Mouse (Mus musculus): ENCODE data around the gene Whrn. TPM values are rescaled to one million over a fixed set of nuclear protein-coding genes. Genes with fewer than 3 reads are reported as not detected.

Whrn gene
- polyA plus RNA-seq, 1 experiment from 2014 or later = 1.2 TPM

DNA sequence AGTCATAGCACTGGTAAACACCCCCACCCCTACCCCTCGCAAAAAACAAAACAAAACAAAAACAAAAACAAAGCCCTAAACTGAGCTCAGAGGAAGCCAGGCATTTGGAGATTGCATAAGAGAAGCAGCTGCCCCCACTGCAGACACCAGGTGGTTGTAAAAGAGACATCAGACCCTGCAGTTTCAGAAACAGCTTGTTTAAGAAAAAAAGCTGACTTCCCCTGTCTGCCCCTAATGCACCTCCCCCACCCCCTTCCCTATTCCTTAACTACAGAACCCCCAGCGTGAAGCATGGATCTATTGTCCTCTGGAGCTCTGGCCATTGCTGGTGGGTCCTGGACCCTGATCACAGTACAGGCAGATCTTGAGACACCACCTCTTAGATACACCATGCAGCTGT, 21.4 kb downstream of the Whrn start:
- TF ChIP-seq EP300 (optimal IDR thresholded peaks at IDR 0.05) (no peak), CTCF (IDR thresholded peaks at IDR 0.05; ENCODE audit: low read depth) (no peak)
- Histone ChIP-seq H3K4me3 (ENCODE audit: low read depth, low read length) (no peak overlapping the region), H3K27me3 (ENCODE audit: control insufficient read depth, insufficient read depth, low read length) (no peaks in the 10 kb centered on the region), H3K4me2 (replicated peaks; ENCODE audit: low read depth) (no peak overlapping the region), H3K4me1 (replicated peaks; ENCODE audit: control insufficient read depth, insufficient read depth) (no peaks in the 10 kb centered on the region), H3K36me3 (ENCODE audit: control insufficient read depth, insufficient read depth, low read length) (no peaks in the 10 kb centered on the region), H3K27ac (replicated peaks) (no peak overlapping the region), H3K9me3 (ENCODE audit: control insufficient read depth, low read length) (no peaks in the 10 kb centered on the region), H3K9ac (ENCODE audit: low read length) (no peak overlapping the region)
- DNase-seq (ENCODE audit: low spot score) (no peak), ATAC-seq (ENCODE audit: low FRiP score, low TSS enrichment) (no peak)
- WGBS = 48% methylated on average over 2 of the region's 2 CpGs

DNA sequence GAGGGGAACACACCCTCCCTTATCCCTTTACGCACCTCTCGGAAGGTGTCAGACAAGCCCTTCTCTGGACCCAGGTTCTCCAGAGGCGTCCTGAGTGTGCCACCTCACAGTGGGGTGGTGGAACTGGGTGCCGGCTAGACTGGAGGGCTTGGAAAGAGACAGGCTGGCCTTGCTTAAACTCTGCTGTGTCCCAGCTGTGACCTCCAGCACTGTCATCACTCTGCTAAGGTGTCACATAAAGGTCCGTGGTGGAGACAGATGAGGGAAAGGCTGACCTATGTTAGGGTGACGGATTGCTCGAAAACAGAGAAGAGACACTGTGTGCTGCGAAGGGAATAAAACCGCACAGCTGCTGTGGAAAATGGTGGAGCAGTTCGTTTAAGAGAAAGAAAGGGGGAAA, 28.5 kb downstream of the Whrn start:
- TF ChIP-seq CTCF (IDR thresholded peaks at IDR 0.05; ENCODE audit: low read depth) (no peak), EP300 (optimal IDR thresholded peaks at IDR 0.05) (no peak)
- H3K4me1 ChIP-seq (replicated peaks; ENCODE audit: control insufficient read depth, insufficient read depth) = no peaks in the 10 kb centered on the region
- no peak overlapping the region for H3K9ac ChIP-seq (ENCODE audit: low read length)
- no peak overlapping the region for H3K4me2 ChIP-seq (replicated peaks; ENCODE audit: low read depth)
- H3K27ac ChIP-seq (replicated peaks) = no peak overlapping the region
- WGBS = 47% methylated on average over 9 of the region's 10 CpGs
- no peak overlapping the region for H3K4me3 ChIP-seq (ENCODE audit: low read depth, low read length)
- DNase-seq (ENCODE audit: low spot score) (no peak), ATAC-seq (ENCODE audit: low FRiP score, low TSS enrichment) (no peak)
- H3K9me3 ChIP-seq (ENCODE audit: control insufficient read depth, low read length) = no peaks in the 10 kb centered on the region
- no peaks in the 10 kb centered on the region for H3K36me3 ChIP-seq (ENCODE audit: control insufficient read depth, insufficient read depth, low read length)
- H3K27me3 ChIP-seq (ENCODE audit: control insufficient read depth, insufficient read depth, low read length) = no peaks in the 10 kb centered on the region

DNA sequence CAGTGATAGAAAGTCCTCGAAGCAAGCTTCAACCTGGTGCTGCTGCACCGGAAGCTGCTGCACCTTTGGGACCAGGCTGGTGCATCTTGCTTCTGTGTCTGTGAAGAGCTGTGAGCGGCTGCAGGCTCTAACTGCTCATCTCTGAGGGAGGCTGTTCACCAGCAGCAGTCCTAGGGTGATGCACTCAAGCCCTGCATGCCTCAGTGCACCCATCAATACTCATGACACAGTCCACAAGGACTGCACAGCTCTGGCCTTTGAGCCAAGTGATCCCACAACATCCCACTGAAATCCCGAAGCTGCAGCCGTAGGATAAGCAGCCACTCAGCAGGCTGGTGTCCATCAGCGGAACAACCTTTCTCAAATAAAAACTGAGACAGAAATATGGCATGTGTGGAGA, 29.6 kb downstream of the Whrn start:
- Histone ChIP-seq H3K36me3 (ENCODE audit: control insufficient read depth, insufficient read depth, low read length) (no peaks in the 10 kb centered on the region), H3K4me1 (replicated peaks; ENCODE audit: control insufficient read depth, insufficient read depth) (no peaks in the 10 kb centered on the region), H3K4me3 (ENCODE audit: low read depth, low read length) (no peak overlapping the region), H3K9ac (ENCODE audit: low read length) (no peak overlapping the region), H3K4me2 (replicated peaks; ENCODE audit: low read depth) (no peak overlapping the region), H3K27ac (replicated peaks) (no peak overlapping the region), H3K27me3 (ENCODE audit: control insufficient read depth, insufficient read depth, low read length) (no peaks in the 10 kb centered on the region), H3K9me3 (ENCODE audit: control insufficient read depth, low read length) (no peaks in the 10 kb centered on the region)
- WGBS = 89% methylated on average over 6 of the region's 6 CpGs
- TF ChIP-seq CTCF (IDR thresholded peaks at IDR 0.05; ENCODE audit: low read depth) (no peak), EP300 (optimal IDR thresholded peaks at IDR 0.05) (no peak)
- DNase-seq (ENCODE audit: low spot score) (no peak), ATAC-seq (ENCODE audit: low FRiP score, low TSS enrichment) (no peak)

DNA sequence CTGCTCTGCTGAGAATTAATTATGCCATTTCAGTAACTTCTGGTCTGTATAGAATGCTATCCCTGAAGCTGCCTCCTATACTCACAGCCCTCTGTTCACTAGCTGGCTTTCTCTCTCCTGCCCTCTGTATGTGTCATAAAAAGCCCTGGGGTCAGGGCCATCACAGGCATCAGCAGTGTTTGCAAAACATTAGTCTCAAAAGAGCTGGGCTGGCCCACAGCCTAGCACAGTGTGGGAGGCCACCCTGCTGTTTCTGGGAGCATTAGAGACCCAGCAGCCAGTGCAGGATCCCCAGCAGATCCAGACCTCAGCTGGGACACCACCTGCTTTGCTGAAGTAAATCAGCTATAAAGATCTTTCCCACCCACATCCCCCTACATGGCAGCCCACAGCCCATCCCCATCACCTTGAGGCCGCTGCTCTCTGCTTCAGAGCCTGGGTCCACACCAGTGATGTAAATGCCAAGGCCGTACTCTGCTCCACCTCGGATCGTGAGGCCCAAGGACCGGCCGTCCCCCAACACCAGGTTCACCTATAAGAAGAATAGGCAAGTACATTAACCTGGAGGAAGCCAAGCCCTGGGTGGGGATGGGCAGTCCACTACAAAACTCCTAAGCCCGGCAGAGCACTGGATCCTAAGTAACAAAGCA, 34.8 kb downstream of the Whrn start:
- Histone ChIP-seq H3K4me3 (ENCODE audit: low read depth, low read length) (no peak overlapping the region), H3K9ac (ENCODE audit: low read length) (no peak overlapping the region), H3K4me2 (replicated peaks; ENCODE audit: low read depth) (no peak overlapping the region), H3K27me3 (ENCODE audit: control insufficient read depth, insufficient read depth, low read length) (no peaks in the 10 kb centered on the region), H3K9me3 (ENCODE audit: control insufficient read depth, low read length) (no peaks in the 10 kb centered on the region), H3K27ac (replicated peaks) (no peak overlapping the region), H3K4me1 (replicated peaks; ENCODE audit: control insufficient read depth, insufficient read depth) (no peaks in the 10 kb centered on the region; the same call in 1 of the 2 replicates), H3K36me3 (ENCODE audit: control insufficient read depth, insufficient read depth, low read length) (no peaks in the 10 kb centered on the region)
- 74% methylated on average over 7 of the region's 7 CpGs for WGBS
- TF ChIP-seq EP300 (optimal IDR thresholded peaks at IDR 0.05) (no peak), CTCF (IDR thresholded peaks at IDR 0.05; ENCODE audit: low read depth) (no peak)
- DNase-seq (ENCODE audit: low spot score) = no peak
- no peak; the same call in 1 of the 2 replicates for ATAC-seq (ENCODE audit: low FRiP score, low TSS enrichment)

DNA sequence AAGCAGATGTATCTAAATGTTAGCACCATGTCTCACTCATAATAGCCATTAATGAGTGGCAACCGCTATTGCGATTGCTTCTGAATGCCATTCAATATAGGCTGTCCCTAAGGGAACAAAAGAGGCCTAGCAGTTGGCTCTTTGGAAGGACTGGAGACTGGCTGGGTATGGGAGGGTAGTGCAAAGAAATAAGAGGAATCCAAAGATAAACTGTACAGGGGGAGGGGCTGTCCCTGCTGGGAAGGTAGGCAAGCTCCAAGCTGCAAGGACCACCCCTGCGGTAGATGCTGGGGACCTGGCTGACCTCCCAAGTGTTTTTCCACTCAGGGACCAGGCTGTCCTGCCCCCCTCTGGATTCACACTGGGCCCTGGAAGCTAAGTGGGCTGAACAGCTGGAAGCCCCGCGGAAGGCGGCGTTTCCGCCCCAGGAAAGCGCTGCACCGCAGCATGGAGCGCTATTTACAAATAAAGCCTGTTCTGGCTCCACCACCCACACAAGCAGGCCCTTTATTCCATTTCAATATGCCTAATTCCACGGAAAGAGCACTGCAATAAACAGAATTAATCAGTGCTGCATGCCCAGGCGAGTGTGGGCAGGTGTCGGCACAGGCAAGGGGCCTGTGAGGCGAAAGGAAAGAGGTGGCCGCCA, 36.5 kb downstream of the Whrn start:
- H3K36me3 ChIP-seq (ENCODE audit: control insufficient read depth, insufficient read depth, low read length) = no peaks in the 10 kb centered on the region
- H3K4me1 ChIP-seq (replicated peaks; ENCODE audit: control insufficient read depth, insufficient read depth) = no peaks in the 10 kb centered on the region; the same call in 1 of the 2 replicates
- TF ChIP-seq EP300 (optimal IDR thresholded peaks at IDR 0.05) = no peak
- no peak for TF ChIP-seq CTCF (IDR thresholded peaks at IDR 0.05; ENCODE audit: low read depth)
- H3K9me3 ChIP-seq (ENCODE audit: control insufficient read depth, low read length) = no peaks in the 10 kb centered on the region
- H3K4me2 ChIP-seq (replicated peaks; ENCODE audit: low read depth) = no peak overlapping the region
- no peaks in the 10 kb centered on the region for H3K27me3 ChIP-seq (ENCODE audit: control insufficient read depth, insufficient read depth, low read length)
- 37% methylated on average over 16 of the region's 16 CpGs for WGBS
- no peak overlapping the region; the same call in 1 of the 2 replicates for H3K27ac ChIP-seq (replicated peaks)
- DNase-seq (ENCODE audit: low spot score) = no peak
- ATAC-seq (ENCODE audit: low FRiP score, low TSS enrichment) = no peak
- no peak overlapping the region for H3K9ac ChIP-seq (ENCODE audit: low read length)
- H3K4me3 ChIP-seq (ENCODE audit: low read depth, low read length) = no peak overlapping the region

DNA sequence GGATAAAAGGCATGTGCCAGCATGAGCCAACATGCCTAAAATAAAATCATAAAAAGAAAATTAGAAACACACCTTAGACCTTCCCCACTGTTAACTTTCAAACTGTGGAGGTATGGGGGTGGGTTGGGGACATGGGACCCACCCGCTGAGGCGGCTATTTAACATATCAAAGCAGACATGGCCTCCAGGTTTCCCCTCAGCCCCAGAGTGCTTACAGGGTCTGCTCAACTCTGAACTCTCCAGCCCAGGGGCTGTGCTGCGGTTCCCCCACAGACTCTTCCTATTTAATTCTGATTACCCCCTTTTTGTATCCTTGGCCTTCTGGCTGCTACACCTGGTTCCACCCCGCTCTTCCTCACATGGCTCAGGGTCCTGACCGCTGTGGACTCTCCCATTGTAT, 39.2 kb downstream of the Whrn start:
- Histone ChIP-seq H3K36me3 (ENCODE audit: control insufficient read depth, insufficient read depth, low read length) (no peaks in the 10 kb centered on the region), H3K27me3 (ENCODE audit: control insufficient read depth, insufficient read depth, low read length) (no peaks in the 10 kb centered on the region), H3K4me2 (replicated peaks; ENCODE audit: low read depth) (no peak overlapping the region), H3K27ac (replicated peaks) (no peak overlapping the region), H3K9ac (ENCODE audit: low read length) (no peak overlapping the region), H3K4me1 (replicated peaks; ENCODE audit: control insufficient read depth, insufficient read depth) (no peaks in the 10 kb centered on the region; the same call in 1 of the 2 replicates), H3K9me3 (ENCODE audit: control insufficient read depth, low read length) (no peaks in the 10 kb centered on the region), H3K4me3 (ENCODE audit: low read depth, low read length) (no peak overlapping the region)
- ATAC-seq (ENCODE audit: low FRiP score, low TSS enrichment) = no peak
- WGBS = 75% methylated on average over 5 of the region's 5 CpGs
- TF ChIP-seq CTCF (IDR thresholded peaks at IDR 0.05; ENCODE audit: low read depth) = no peak
- TF ChIP-seq EP300 (optimal IDR thresholded peaks at IDR 0.05) = no peak
- no peak for DNase-seq (ENCODE audit: low spot score)
